Mouse (Mus musculus) spleen, adult 2 months (tissue): ENCODE measurements around the gene Lmtk2. TPM values are rescaled to one million over a fixed set of nuclear protein-coding genes. Genes with fewer than 3 reads are reported as not detected.

Source experiments
- DNase-seq, 2 experiments: peaks; one replicate each; pipeline versions ENCODE4 v3.0.0 to v3.0.0-alpha.2; 2012 to 2021; ENCODE audit warnings: low spot score in 2 of 2, low read depth in 1 of 2
- H3K27ac ChIP-seq: fragments of 200-500 bp; 2 replicates; pipeline ENCODE4 v1.5.1; 2012; ENCODE audit warnings: low read length, inconsistent platforms; ENCODE audit not compliant: insufficient read depth
- H3K27me3 ChIP-seq: fragments of 200-500 bp; 2 replicates; pipeline ENCODE4 v1.6.1; 2012; ENCODE audit warnings: mild to moderate bottlenecking, moderate library complexity, low read length, inconsistent platforms; ENCODE audit not compliant: control insufficient read depth, insufficient read depth
- H3K36me3 ChIP-seq: fragments of 200-500 bp; 2 replicates; pipeline ENCODE4 v1.6.1; 2012; ENCODE audit warnings: mild to moderate bottlenecking, low read length, inconsistent platforms; ENCODE audit not compliant: control insufficient read depth, insufficient read depth
- H3K4me1 ChIP-seq: fragments of 200-500 bp; 2 replicates; pipeline ENCODE4 v1.6.1; 2011; ENCODE audit warnings: inconsistent platforms; ENCODE audit not compliant: control insufficient read depth, insufficient read depth, insufficient read length
- H3K4me3 ChIP-seq: fragments of 200-500 bp; 2 replicates; pipeline ENCODE4 v1.5.1; 2011; ENCODE audit warnings: mild to moderate bottlenecking, inconsistent platforms; ENCODE audit not compliant: insufficient read depth, insufficient read length; ENCODE audit errors: extremely low read depth
- CTCF ChIP-seq: fragments of 200-500 bp; IDR thresholded peaks from 2 replicates; pipeline ENCODE4 v1.5.1; 2011; ENCODE audit warnings: mild to moderate bottlenecking, inconsistent platforms; ENCODE audit not compliant: insufficient read depth, insufficient read length, insufficient replicate concordance; ENCODE audit errors: extremely low read depth
- POLR2A ChIP-seq: fragments of 200-500 bp; IDR thresholded peaks from 2 replicates; pipeline ENCODE4 v1.6.1; 2011; ENCODE audit warnings: low read depth, low read length, inconsistent platforms
- WGBS: fragments of 180-500 bp; shearing (Covaris S2); methylation state at CpG from one replicate; pipeline ENCODE4 v1.1.7; 2018; 5-methylcytosine and 5-hydroxymethylcytosine counted together
- polyA plus RNA-seq: library from polyadenylated mRNA; depleted of rRNA; stranded (reverse); fragments of >200 nt; gene quantifications from 2 replicates; pipeline ENCODE4 v1.2.3, GENCODE M21; 2012

Gene Lmtk2
- polyA plus RNA-seq, 1 experiment: 10.0 TPM

DNA sequence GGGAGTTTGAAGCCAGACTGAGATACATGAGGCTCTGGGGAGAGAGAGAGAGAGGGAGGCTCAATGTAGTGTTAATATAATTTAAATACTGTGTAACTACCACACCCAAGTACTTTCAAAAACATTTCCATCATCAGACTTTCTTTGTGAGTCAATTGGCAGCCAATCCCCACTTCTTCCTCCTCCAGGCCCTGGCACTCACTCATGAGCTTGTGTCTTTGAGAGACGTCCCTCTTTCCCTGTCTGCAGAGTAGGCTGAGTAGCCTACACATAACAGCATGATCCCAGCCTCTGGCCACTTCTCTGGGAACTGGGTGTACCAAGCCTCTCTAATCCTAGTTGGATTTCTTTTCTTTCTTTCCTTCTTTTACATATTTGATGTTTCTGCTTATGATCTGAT, 29.0 kb upstream of the Lmtk2 start:
- no peak for DNase-seq
- WGBS: 64% methylated on average over 1 of the region's 1 CpGs
- no peak overlapping the region for H3K4me3 ChIP-seq
- TF ChIP-seq POLR2A (no peak), CTCF (no peak)
- H3K27ac ChIP-seq: no peak overlapping the region
- no peaks in the 10 kb centered on the region for H3K4me1 ChIP-seq
- H3K27me3 ChIP-seq: no peaks in the 10 kb centered on the region
- H3K36me3 ChIP-seq: no peaks in the 10 kb centered on the region

- no peak for DNase-seq
- WGBS: 70% methylated on average over 1 of the region's 1 CpGs
- no peaks in the 10 kb centered on the region for H3K27me3 ChIP-seq
- TF ChIP-seq CTCF: no peak
- TF ChIP-seq POLR2A: no peak
- no peaks in the 10 kb centered on the region for H3K4me1 ChIP-seq
- H3K27ac ChIP-seq: no peak overlapping the region
- H3K4me3 ChIP-seq: no peak overlapping the region
- H3K36me3 ChIP-seq: no peaks in the 10 kb centered on the region
These were observed 22.7 kb upstream of the Lmtk2 start for GRCm38 (mm10) chr5:144077541-144077940.

DNA sequence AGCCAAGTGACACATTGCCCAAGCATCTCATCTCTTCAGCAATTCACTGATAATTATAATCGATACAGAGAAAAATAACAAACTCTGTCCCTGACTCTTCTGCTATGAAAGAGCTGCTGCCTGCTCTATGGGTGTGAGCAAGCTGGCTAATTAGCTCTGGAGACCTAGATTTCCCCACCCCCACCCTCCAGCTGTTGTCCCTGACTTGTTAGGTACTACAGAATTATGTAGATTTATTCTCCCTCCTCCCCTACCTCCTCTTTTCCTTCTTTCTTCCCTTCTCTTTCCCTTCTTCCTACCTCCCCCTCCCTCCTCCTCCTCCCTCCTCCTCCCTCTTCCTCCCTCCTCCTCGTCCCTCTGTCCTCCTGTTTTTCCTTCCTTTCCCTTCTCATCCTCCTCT, 19.4 kb upstream of the Lmtk2 start:
- no peak overlapping the region for H3K27ac ChIP-seq
- no peaks in the 10 kb centered on the region for H3K4me1 ChIP-seq
- no peaks in the 10 kb centered on the region for H3K27me3 ChIP-seq
- DNase-seq: no peak
- H3K36me3 ChIP-seq: no peaks in the 10 kb centered on the region
- H3K4me3 ChIP-seq: no peak overlapping the region
- WGBS: 51% methylated on average over 2 of the region's 2 CpGs
- TF ChIP-seq CTCF: no peak
- TF ChIP-seq POLR2A: no peak

- Histone ChIP-seq H3K27me3 (no peaks in the 10 kb centered on the region), H3K36me3 (no peaks in the 10 kb centered on the region), H3K4me1 (no peaks in the 10 kb centered on the region), H3K4me3 (no peak overlapping the region), H3K27ac (no peak overlapping the region)
- DNase-seq: no peak
- TF ChIP-seq POLR2A: no peak
- TF ChIP-seq CTCF: no peak
- 89% methylated on average over 5 of the region's 5 CpGs for WGBS
These were observed 18.2 kb upstream of the Lmtk2 start for GRCm38 (mm10) chr5:144082006-144082405.

DNA sequence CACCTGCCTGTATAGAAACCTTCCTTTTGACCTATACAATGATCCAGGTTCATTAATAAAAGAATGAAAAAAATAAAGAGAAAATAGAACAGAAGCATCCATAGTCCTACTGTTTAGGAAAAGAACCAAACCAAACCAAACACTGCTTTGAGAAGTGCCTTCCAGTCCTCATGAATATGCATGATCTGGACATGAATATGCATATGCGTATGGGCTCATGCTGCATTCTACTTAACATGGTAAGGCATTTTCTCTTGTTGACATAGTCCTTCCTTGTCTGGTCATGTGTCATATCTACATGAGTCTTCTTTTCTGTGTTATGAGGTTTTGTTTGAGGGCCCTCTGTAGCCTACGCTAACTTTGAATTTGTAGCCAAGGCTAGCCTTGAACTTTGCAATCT, 16.7 kb upstream of the Lmtk2 start:
- TF ChIP-seq CTCF: no peak
- TF ChIP-seq POLR2A: no peak
- no peak for DNase-seq
- Histone ChIP-seq H3K4me3 (no peak overlapping the region), H3K36me3 (no peaks in the 10 kb centered on the region), H3K27me3 (no peaks in the 10 kb centered on the region), H3K4me1 (no peaks in the 10 kb centered on the region), H3K27ac (no peak overlapping the region)
- 95% methylated on average over 2 of the region's 2 CpGs for WGBS

DNA sequence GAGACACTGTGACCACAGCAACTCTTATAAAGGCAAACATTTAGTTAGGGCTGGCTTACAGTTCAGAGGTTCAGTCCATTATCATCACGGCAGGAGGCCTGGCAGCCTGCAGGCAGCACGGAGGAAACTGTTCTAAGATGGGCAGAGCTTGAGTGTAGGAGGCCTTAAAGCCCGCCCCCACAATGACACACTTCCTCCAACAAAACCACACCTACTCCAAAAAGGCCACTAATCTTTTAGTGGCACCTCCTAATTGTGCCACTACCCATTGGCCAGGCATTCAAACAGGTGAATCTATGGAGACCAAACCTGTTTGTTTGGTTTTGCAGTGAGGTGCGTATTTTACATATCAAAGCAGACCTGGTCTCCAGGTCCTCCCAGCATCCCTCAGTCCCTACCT, 16.0 kb upstream of the Lmtk2 start:
- no peak for DNase-seq
- no peak overlapping the region for H3K27ac ChIP-seq
- TF ChIP-seq CTCF (no peak), POLR2A (no peak)
- H3K36me3 ChIP-seq: no peaks in the 10 kb centered on the region
- no peaks in the 10 kb centered on the region for H3K27me3 ChIP-seq
- WGBS: 80% methylated on average over 4 of the region's 4 CpGs
- H3K4me3 ChIP-seq: no peak overlapping the region
- H3K4me1 ChIP-seq: no peaks in the 10 kb centered on the region

GRCm38 (mm10) chr5:144085696-144086095, 14.5 kb upstream of the Lmtk2 start:
- TF ChIP-seq POLR2A (no peak), CTCF (no peak)
- no peak overlapping the region for H3K27ac ChIP-seq
- no peak for DNase-seq

More at GRCm38 (mm10) chr5:144085696-144086095, 14.5 kb upstream of the Lmtk2 start:
- Histone ChIP-seq H3K27me3 (no peaks in the 10 kb centered on the region), H3K4me1 (no peaks in the 10 kb centered on the region), H3K36me3 (no peaks in the 10 kb centered on the region), H3K4me3 (no peak overlapping the region)
- 83% methylated on average over 6 of the region's 6 CpGs for WGBS
